Mouse (Mus musculus) lung, postnatal 0 days (tissue): Measurements from ENCODE around the gene Mau2. TPM values are rescaled to one million over a fixed set of nuclear protein-coding genes. Genes with fewer than 3 reads are reported as not detected.

Experiments
- ATAC-seq: fragments of 200-750 bp; cut with Nextera tagmentation; 2 replicates; pipeline ENCODE4 v1.8.0; 2017; ENCODE audit warnings: moderate library complexity
- DNase-seq: peaks from one replicate; pipeline ENCODE4 v3.0.0-alpha.2; 2016; ENCODE audit warnings: low spot score
- H3K27ac ChIP-seq: fragments of 300-500 bp; sonication (generic); 2 replicates; pipeline ENCODE4 v1.5.1; 2014; ENCODE audit warnings: antibody characterized with exemption, mild to moderate bottlenecking, low read length, mixed read lengths
- H3K27me3 ChIP-seq: fragments of 300-500 bp; sonication (generic); replicated peaks from 2 replicates; pipeline ENCODE4 v1.6.1; 2014; ENCODE audit warnings: low read length, mixed read lengths; ENCODE audit not compliant: insufficient read depth
- H3K36me3 ChIP-seq: fragments of 300-500 bp; sonication (generic); 2 replicates; pipeline ENCODE4 v1.6.1; 2014; ENCODE audit warnings: low read length, mixed read lengths; ENCODE audit not compliant: insufficient read depth
- H3K4me1 ChIP-seq: fragments of 300-500 bp; sonication (generic); 2 replicates; pipeline ENCODE4 v1.6.1; 2014; ENCODE audit warnings: antibody characterized with exemption, low read depth, low read length, mixed read lengths; ENCODE audit not compliant: insufficient read depth
- H3K4me2 ChIP-seq: fragments of 300-500 bp; sonication (generic); replicated peaks from 2 replicates; pipeline ENCODE4 v1.6.1; 2014; ENCODE audit warnings: low read depth, mild to moderate bottlenecking, low read length, moderate library complexity, mixed read lengths
- H3K4me3 ChIP-seq: fragments of 300-500 bp; sonication (generic); 2 replicates; pipeline ENCODE4 v1.5.1; 2014; ENCODE audit warnings: low read depth, low read length
- H3K9ac ChIP-seq: fragments of 300-500 bp; sonication (generic); replicated peaks from 2 replicates; pipeline ENCODE4 v1.6.1; 2014; ENCODE audit warnings: low read depth, mild to moderate bottlenecking
- H3K9me3 ChIP-seq: fragments of 300-500 bp; sonication (generic); 2 replicates; pipeline ENCODE4 v1.6.1; 2016; ENCODE audit warnings: low read length, mixed read lengths
- CTCF ChIP-seq: IDR thresholded peaks from 2 replicates; pipeline ENCODE4 v1.5.1; 2016; ENCODE audit warnings: antibody characterized with exemption, mild to moderate bottlenecking
- EP300 ChIP-seq: IDR thresholded peaks from 2 replicates; pipeline ENCODE4 v1.6.1; 2016; ENCODE audit warnings: antibody characterized with exemption, mild to moderate bottlenecking, control low read depth
- WGBS: fragments of 180-500 bp; shearing (Covaris S2); extraction: QIAGEN DNeasy Blood & Tissue Kit; methylation state at CpG from one replicate; pipeline ENCODE4 v1.1.7; 2014; 5-methylcytosine and 5-hydroxymethylcytosine counted together
- polyA plus RNA-seq: library from polyadenylated mRNA; unstranded; fragments of >200 nt; fragmentation: Nextera tagmentation; extraction: Ambion mirVana; gene quantifications from 2 replicates; pipeline ENCODE4 v1.2.1, GENCODE M21; 2015

Mau2 gene
- 37.1 and 37.2 TPM in 2 replicates for polyA plus RNA-seq

GRCm38 (mm10) chr8:70042583-70043455 lies at the start of gene Mau2, which contains the start of gene Sugp1:
Mau2 (minus strand) TSS chr8:70042734.
Sugp1 (plus strand) TSS chr8:70042813.
- H3K9ac ChIP-seq = peak within 1 kb of the TSS; percentile 98
- peak; percentile 97 for ATAC-seq
- peaks cover 7% of the 10 kb centered on the region; the same call in 1 of the 2 replicates for H3K4me1 ChIP-seq
- peak within 1 kb of the TSS; percentile 78 for H3K4me2 ChIP-seq
- peak within 1 kb of the TSS; percentile 79 for H3K27ac ChIP-seq
- peak; percentile 97 for DNase-seq
- no peaks in the 10 kb centered on the region for H3K36me3 ChIP-seq
- H3K4me3 ChIP-seq = peak within 1 kb of the TSS; percentile 96
- no peaks in the 10 kb centered on the region for H3K9me3 ChIP-seq
- H3K27me3 ChIP-seq = no peaks in the 10 kb centered on the region
- WGBS = under 1% methylated on average over 65 of the region's 65 CpGs
- TF ChIP-seq CTCF (no peak), EP300 (peak; percentile 84)

DNA sequence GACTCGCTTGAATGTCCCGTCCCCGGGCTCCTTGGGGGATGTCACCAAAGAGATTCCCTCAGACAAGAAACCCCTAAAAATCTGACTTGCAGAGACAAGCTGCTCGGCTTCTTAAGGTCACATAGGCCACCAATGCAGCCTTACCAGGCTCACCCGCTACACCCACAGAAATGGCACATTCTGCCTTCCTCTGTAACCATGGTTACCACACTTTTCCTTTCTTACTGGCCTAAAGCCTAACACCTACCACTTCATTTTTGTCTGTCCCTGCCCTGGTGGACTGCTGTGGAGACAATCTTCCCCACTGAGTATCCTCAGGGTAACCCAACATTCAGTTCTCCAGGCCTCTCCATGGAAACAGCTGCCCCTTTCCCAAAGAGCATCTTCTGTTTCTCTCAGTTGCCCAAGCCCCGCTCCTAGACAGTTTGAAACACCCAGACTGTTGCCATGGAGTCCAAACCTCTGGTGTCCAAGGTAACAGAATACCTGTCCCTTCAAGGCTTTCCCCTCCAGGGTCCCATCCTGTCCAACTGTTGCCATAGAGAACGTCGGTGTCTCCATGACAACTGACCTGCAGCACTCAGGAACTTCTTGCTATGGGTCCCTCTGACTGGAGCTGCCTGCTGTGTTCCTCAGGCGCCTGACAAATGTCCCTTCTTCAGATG lies 46.9 kb upstream of the Mau2 start:
- no peaks in the 10 kb centered on the region for H3K36me3 ChIP-seq
- WGBS = 55% methylated on average over 9 of the region's 9 CpGs
- H3K27ac ChIP-seq = no peak overlapping the region
- DNase-seq (no peak), ATAC-seq (no peak)
- TF ChIP-seq EP300 (no peak), CTCF (no peak)
- H3K4me1 ChIP-seq = no peaks in the 10 kb centered on the region
- peaks cover 48% of the 10 kb centered on the region for H3K27me3 ChIP-seq
- H3K9ac ChIP-seq = no peak overlapping the region
- H3K9me3 ChIP-seq = no peaks in the 10 kb centered on the region
- no peak overlapping the region for H3K4me3 ChIP-seq
- H3K4me2 ChIP-seq = no peak overlapping the region

- Histone ChIP-seq H3K4me1 (no peaks in the 10 kb centered on the region; the same call in 1 of the 2 replicates), H3K9ac (no peak overlapping the region), H3K36me3 (no peaks in the 10 kb centered on the region), H3K27ac (no peak overlapping the region), H3K4me2 (no peak overlapping the region), H3K27me3 (peaks cover 61% of the 10 kb centered on the region), H3K4me3 (no peak overlapping the region), H3K9me3 (no peaks in the 10 kb centered on the region)
- DNase-seq (peak; percentile 17), ATAC-seq (peak; percentile 55; the same call in 1 of the 2 replicates)
- WGBS = 5% methylated on average over 56 of the region's 56 CpGs
- TF ChIP-seq CTCF (peak; percentile 74), EP300 (no peak)
Observed at GRCm38 (mm10) chr8:70087836-70088650, 45.5 kb upstream of the Mau2 start.

GRCm38 (mm10) chr8:70087237-70087636 lies 44.7 kb upstream of the Mau2 start:
- Histone ChIP-seq H3K9me3 (no peaks in the 10 kb centered on the region), H3K36me3 (no peaks in the 10 kb centered on the region), H3K4me3 (no peak overlapping the region), H3K27ac (no peak overlapping the region), H3K4me2 (no peak overlapping the region), H3K9ac (no peak overlapping the region), H3K4me1 (no peaks in the 10 kb centered on the region; the same call in 1 of the 2 replicates), H3K27me3 (peaks cover 64% of the 10 kb centered on the region)
- WGBS = 6% methylated on average over 7 of the region's 7 CpGs
- no peak for TF ChIP-seq CTCF
- TF ChIP-seq EP300 = no peak
- no peak for DNase-seq
- no peak for ATAC-seq

- DNase-seq = no peak
- no peaks in the 10 kb centered on the region for H3K36me3 ChIP-seq
- H3K9ac ChIP-seq = no peak overlapping the region
- H3K4me2 ChIP-seq = no peak overlapping the region
- H3K27me3 ChIP-seq = peaks cover 64% of the 10 kb centered on the region
- WGBS = 40% methylated on average over 1 of the region's 1 CpGs
- no peak overlapping the region for H3K4me3 ChIP-seq
- no peak for ATAC-seq
- H3K27ac ChIP-seq = no peak overlapping the region
- TF ChIP-seq EP300 (no peak), CTCF (no peak)
- H3K4me1 ChIP-seq = no peaks in the 10 kb centered on the region; the same call in 1 of the 2 replicates
- no peaks in the 10 kb centered on the region for H3K9me3 ChIP-seq
Observed at GRCm38 (mm10) chr8:70086151-70086550, 43.6 kb upstream of the Mau2 start.
